Mouse (Mus musculus): Measurements from ENCODE around the gene Evi5l. TPM values are rescaled to one million over a fixed set of nuclear protein-coding genes. Genes with fewer than 3 reads are reported as not detected.

Gene Evi5l
- polyA plus RNA-seq, 1 experiment from 2014 or later = 117 TPM

- Histone ChIP-seq H3K9ac (replicated peaks; ENCODE audit: low read depth, low read length) (peak overlapping the region; percentile 62), H3K36me3 (ENCODE audit: control insufficient read depth, insufficient read depth) (peaks cover 17% of the 10 kb centered on the region)
These were observed 47.0 kb downstream of the Evi5l start for GRCm38 (mm10) chr8:4213210-4214005.

GRCm38 (mm10) chr8:4214006-4214980 lies 47.9 kb downstream of the Evi5l start:
- Histone ChIP-seq H3K9ac (replicated peaks; ENCODE audit: low read depth, low read length) (peak overlapping the region; percentile 62; the same call in 1 of the 2 replicates), H3K9me3 (ENCODE audit: control insufficient read depth, low read length) (0 out of 2 replicates have a peak, but pooled peaks cover 2% of the 10 kb centered on the region), H3K36me3 (ENCODE audit: control insufficient read depth, insufficient read depth) (peaks cover 17% of the 10 kb centered on the region), H3K4me2 (ENCODE audit: low read length) (peak overlapping the region; percentile 96), H3K4me1 (replicated peaks; ENCODE audit: control insufficient read depth, insufficient read depth, low read length) (peaks cover 35% of the 10 kb centered on the region), H3K27me3 (replicated peaks; ENCODE audit: control insufficient read depth, insufficient read depth, low read length) (no peaks in the 10 kb centered on the region), H3K27ac (ENCODE audit: low read length) (no peak overlapping the region), H3K4me3 (replicated peaks; ENCODE audit: low read length) (peak overlapping the region; percentile 49)
- WGBS = 20% methylated on average over 33 of the region's 33 CpGs
- ATAC-seq = no peak

More at GRCm38 (mm10) chr8:4213210-4214005, 47.0 kb downstream of the Evi5l start:
- Histone ChIP-seq H3K27ac (ENCODE audit: low read length) (no peak overlapping the region; the same call in 1 of the 2 replicates), H3K27me3 (replicated peaks; ENCODE audit: control insufficient read depth, insufficient read depth, low read length) (no peaks in the 10 kb centered on the region), H3K4me3 (replicated peaks; ENCODE audit: low read length) (peak overlapping the region; percentile 49), H3K4me1 (replicated peaks; ENCODE audit: control insufficient read depth, insufficient read depth, low read length) (peaks cover 35% of the 10 kb centered on the region), H3K4me2 (ENCODE audit: low read length) (peak overlapping the region; percentile 96), H3K9me3 (ENCODE audit: control insufficient read depth, low read length) (0 out of 2 replicates have a peak, but pooled peaks cover 3% of the 10 kb centered on the region)
- WGBS = 8% methylated on average over 18 of the region's 18 CpGs
- ATAC-seq = peak; percentile 6

DNA sequence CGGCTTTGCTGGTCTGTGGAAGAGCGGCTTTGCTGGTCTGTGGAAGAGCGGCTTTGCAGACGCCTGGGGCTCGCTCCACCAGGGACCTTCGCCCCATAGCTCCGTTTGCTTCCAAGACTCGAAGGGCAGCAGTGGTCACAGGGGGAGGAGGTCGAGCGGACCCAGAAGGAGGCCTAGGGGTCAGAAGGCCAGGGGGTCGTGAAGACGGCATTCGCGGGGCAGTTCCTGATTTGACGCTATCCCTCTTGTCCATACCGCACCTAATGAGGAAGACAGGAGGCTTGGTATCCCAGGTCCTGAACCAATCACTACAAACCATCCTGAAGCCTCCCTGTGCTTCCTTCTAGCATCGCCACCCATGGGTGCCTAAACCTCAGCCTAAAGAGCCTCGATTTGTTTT lies 49.9 kb downstream of the Evi5l start:
- H3K27ac ChIP-seq (ENCODE audit: low read length) = peak overlapping the region; percentile 95
- peaks cover 35% of the 10 kb centered on the region for H3K4me1 ChIP-seq (replicated peaks; ENCODE audit: control insufficient read depth, insufficient read depth, low read length)
- peak overlapping the region; percentile 96 for H3K4me2 ChIP-seq (ENCODE audit: low read length)
- H3K27me3 ChIP-seq (replicated peaks; ENCODE audit: control insufficient read depth, insufficient read depth, low read length) = no peaks in the 10 kb centered on the region
- peak overlapping the region; percentile 83 for H3K4me3 ChIP-seq (replicated peaks; ENCODE audit: low read length)
- ATAC-seq = peak; percentile 3; the same call in 1 of the 2 replicates
- peaks cover 3% of the 10 kb centered on the region; the same call in 1 of the 2 replicates for H3K36me3 ChIP-seq (ENCODE audit: control insufficient read depth, insufficient read depth)
- WGBS = 4% methylated on average over 18 of the region's 18 CpGs
- peak overlapping the region; percentile 92 for H3K9ac ChIP-seq (replicated peaks; ENCODE audit: low read depth, low read length)
- H3K9me3 ChIP-seq (ENCODE audit: control insufficient read depth, low read length) = no peaks in the 10 kb centered on the region

DNA sequence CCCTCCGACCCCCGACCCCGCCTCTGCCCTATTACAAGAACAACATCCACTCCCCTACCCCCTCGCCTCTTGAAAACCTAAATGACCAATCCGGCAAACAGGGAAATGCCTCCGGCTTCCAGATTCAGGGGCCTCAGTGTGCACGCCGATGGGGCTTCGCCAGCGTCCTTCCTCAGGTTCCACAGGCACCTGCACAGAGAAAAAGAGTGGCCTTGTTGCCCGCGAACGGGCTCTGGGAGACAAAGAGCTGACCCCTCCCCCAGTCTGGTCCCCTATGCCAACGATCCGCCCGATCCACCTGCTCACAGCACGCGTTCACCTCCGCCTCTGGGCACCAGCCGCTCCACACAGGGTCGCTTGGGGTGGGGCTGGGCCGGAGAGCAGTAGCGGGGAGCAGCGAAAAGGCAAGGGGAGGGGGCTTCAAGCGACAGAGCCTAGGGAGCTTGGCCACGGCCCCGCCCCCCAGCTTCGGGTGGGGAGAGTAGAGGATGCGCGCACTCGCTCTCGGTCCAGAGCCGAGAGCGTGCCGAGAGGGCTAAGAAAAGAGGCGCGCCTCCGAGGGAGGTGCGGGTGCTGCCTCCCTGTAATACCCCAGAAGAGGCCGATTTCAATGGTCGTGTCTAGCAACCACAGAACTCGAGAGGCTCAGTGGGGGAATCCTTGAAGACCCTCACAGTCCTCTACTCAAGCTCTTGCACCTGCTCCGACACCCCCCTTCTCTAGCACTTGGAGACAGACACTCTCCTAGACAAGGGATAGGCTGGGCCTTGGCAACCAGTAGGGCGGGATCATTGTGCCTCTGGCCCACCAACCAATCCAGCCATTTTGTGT lies 50.6 kb downstream of the Evi5l start, which contains the start of gene Prr36:
TSS of gene Prr36 (minus strand) at position 669 of the 831 bp plus-strand sequence.
- Histone ChIP-seq H3K36me3 (ENCODE audit: control insufficient read depth, insufficient read depth) (peaks cover 3% of the 10 kb centered on the region; the same call in 1 of the 2 replicates), H3K9ac (replicated peaks; ENCODE audit: low read depth, low read length) (peak within 1 kb of the TSS; percentile 92), H3K4me2 (ENCODE audit: low read length) (peak within 1 kb of the TSS; percentile 96), H3K27ac (ENCODE audit: low read length) (peak within 1 kb of the TSS; percentile 95), H3K4me1 (replicated peaks; ENCODE audit: control insufficient read depth, insufficient read depth, low read length) (peaks cover 35% of the 10 kb centered on the region), H3K4me3 (replicated peaks; ENCODE audit: low read length) (peak within 1 kb of the TSS; percentile 83), H3K9me3 (ENCODE audit: control insufficient read depth, low read length) (no peaks in the 10 kb centered on the region), H3K27me3 (replicated peaks; ENCODE audit: control insufficient read depth, insufficient read depth, low read length) (no peaks in the 10 kb centered on the region)
- WGBS = under 1% methylated on average over 44 of the region's 44 CpGs
- peak; percentile 88 for ATAC-seq

- no peak for ATAC-seq
- H3K27ac ChIP-seq (ENCODE audit: low read length) = no peak overlapping the region
- WGBS = 89% methylated on average over 3 of the region's 3 CpGs
- H3K27me3 ChIP-seq (replicated peaks; ENCODE audit: control insufficient read depth, insufficient read depth, low read length) = no peaks in the 10 kb centered on the region
- no peak overlapping the region for H3K4me2 ChIP-seq (ENCODE audit: low read length)
- H3K4me1 ChIP-seq (replicated peaks; ENCODE audit: control insufficient read depth, insufficient read depth, low read length) = peaks cover 14% of the 10 kb centered on the region
- no peak overlapping the region for H3K4me3 ChIP-seq (replicated peaks; ENCODE audit: low read length)
- H3K9me3 ChIP-seq (ENCODE audit: control insufficient read depth, low read length) = no peaks in the 10 kb centered on the region
- H3K9ac ChIP-seq (replicated peaks; ENCODE audit: low read depth, low read length) = no peak overlapping the region
- H3K36me3 ChIP-seq (ENCODE audit: control insufficient read depth, insufficient read depth) = peaks cover 3% of the 10 kb centered on the region; the same call in 1 of the 2 replicates
These were observed 53.2 kb downstream of the Evi5l start for GRCm38 (mm10) chr8:4219617-4220016.

GRCm38 (mm10) chr8:4222059-4222458 lies 55.7 kb downstream of the Evi5l start:
- H3K4me1 ChIP-seq (replicated peaks; ENCODE audit: control insufficient read depth, insufficient read depth, low read length) = peaks cover 3% of the 10 kb centered on the region; the same call in 1 of the 2 replicates
- no peaks in the 10 kb centered on the region for H3K36me3 ChIP-seq (ENCODE audit: control insufficient read depth, insufficient read depth)
- H3K9me3 ChIP-seq (ENCODE audit: control insufficient read depth, low read length) = no peaks in the 10 kb centered on the region
- H3K27ac ChIP-seq (ENCODE audit: low read length) = no peak overlapping the region
- ATAC-seq = no peak
- H3K4me2 ChIP-seq (ENCODE audit: low read length) = no peak overlapping the region
- H3K9ac ChIP-seq (replicated peaks; ENCODE audit: low read depth, low read length) = no peak overlapping the region
- H3K4me3 ChIP-seq (replicated peaks; ENCODE audit: low read length) = no peak overlapping the region
- H3K27me3 ChIP-seq (replicated peaks; ENCODE audit: control insufficient read depth, insufficient read depth, low read length) = 0 out of 2 replicates have a peak, but pooled peaks cover 2% of the 10 kb centered on the region

DNA sequence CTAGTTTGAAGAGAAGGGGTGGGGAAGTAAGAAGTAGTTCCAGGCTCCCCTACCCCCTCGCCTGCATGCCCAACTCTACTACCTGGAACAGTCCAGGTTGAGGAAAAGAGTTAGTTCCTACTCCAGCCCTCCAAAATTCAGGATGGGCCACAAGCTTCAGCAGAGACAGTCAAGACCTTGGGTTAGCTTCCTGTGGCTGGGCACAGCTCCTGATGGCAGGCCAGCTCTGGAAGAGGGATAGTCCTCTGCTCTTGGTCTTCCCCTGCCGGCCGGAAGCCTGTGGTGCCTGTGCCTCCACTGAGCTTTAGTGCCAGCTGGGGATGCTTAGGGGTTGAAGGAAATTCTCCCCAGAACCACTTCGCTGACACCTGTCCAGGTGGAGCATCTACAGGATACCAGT lies 60.0 kb downstream of the Evi5l start:
- H3K27ac ChIP-seq (ENCODE audit: low read length) = no peak overlapping the region
- no peaks in the 10 kb centered on the region for H3K36me3 ChIP-seq (ENCODE audit: control insufficient read depth, insufficient read depth)
- no peak for ATAC-seq
- H3K27me3 ChIP-seq (replicated peaks; ENCODE audit: control insufficient read depth, insufficient read depth, low read length) = 0 out of 2 replicates have a peak, but pooled peaks cover 2% of the 10 kb centered on the region
- no peak overlapping the region for H3K9ac ChIP-seq (replicated peaks; ENCODE audit: low read depth, low read length)
- no peak overlapping the region for H3K4me2 ChIP-seq (ENCODE audit: low read length)
- WGBS = 30% methylated on average over 4 of the region's 4 CpGs
- peaks cover 3% of the 10 kb centered on the region; the same call in 1 of the 2 replicates for H3K4me1 ChIP-seq (replicated peaks; ENCODE audit: control insufficient read depth, insufficient read depth, low read length)
- no peak overlapping the region for H3K4me3 ChIP-seq (replicated peaks; ENCODE audit: low read length)
- H3K9me3 ChIP-seq (ENCODE audit: control insufficient read depth, low read length) = no peaks in the 10 kb centered on the region

DNA sequence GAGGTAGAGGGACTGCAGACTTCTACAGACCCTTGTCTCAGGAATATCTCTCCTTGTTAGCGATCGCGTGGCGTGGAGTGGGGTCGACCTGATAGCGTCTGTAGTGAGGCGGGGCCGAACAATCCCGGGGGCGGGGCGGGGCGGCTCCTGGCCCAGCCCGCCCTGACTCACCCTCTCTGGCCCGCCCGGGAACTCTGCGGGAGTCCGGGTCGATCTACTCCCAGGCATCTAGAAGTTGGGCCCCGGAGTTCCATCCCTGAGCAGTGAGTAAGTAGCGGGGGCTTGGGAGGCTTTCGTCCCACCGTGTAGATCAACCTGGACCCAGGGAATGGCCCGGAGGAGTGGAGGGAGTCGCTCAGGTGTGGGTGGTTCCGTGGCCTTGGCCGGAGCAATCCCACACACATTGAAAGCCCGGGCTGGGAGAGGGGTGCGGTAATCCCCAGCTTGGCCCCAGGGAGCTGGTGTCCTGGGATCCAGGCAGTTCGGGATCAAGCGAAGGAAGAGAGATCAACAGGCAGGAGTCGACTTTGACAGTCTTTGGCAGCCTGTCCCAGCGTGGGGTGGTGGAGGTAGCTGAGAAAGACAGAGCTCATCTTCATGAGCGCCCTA lies 60.5 kb downstream of the Evi5l start, which contains the start of gene Lrrc8e:
TSS of gene Lrrc8e (plus strand) at position 89 of the 609 bp plus-strand sequence.
- 4% methylated on average over 32 of the region's 33 CpGs for WGBS
- H3K4me3 ChIP-seq (replicated peaks; ENCODE audit: low read length) = no peak within 1 kb of the TSS
- no peaks in the 10 kb centered on the region for H3K9me3 ChIP-seq (ENCODE audit: control insufficient read depth, low read length)
- H3K36me3 ChIP-seq (ENCODE audit: control insufficient read depth, insufficient read depth) = no peaks in the 10 kb centered on the region
- H3K9ac ChIP-seq (replicated peaks; ENCODE audit: low read depth, low read length) = no peak within 1 kb of the TSS
- H3K4me1 ChIP-seq (replicated peaks; ENCODE audit: control insufficient read depth, insufficient read depth, low read length) = peaks cover 3% of the 10 kb centered on the region; the same call in 1 of the 2 replicates
- ATAC-seq = no peak
- H3K4me2 ChIP-seq (ENCODE audit: low read length) = peak within 1 kb of the TSS; percentile 27; the same call in 1 of the 2 replicates
- H3K27me3 ChIP-seq (replicated peaks; ENCODE audit: control insufficient read depth, insufficient read depth, low read length) = 0 out of 2 replicates have a peak, but pooled peaks cover 2% of the 10 kb centered on the region
- no peak within 1 kb of the TSS for H3K27ac ChIP-seq (ENCODE audit: low read length)
